Mouse (Mus musculus) NIH3T3 (cell line): ENCODE results near the gene Elavl3.
A peak's percentile ranks its signal among the peaks of the same experiment; 100 is the strongest.

Source experiments
- DNase-seq: peaks from one replicate; pipeline ENCODE4 v3.0.0-alpha.2; 2012; ENCODE audit warnings: low read depth

Elavl3 gene

GRCm38 (mm10) chr9:22004546-22004945, 47.3 kb downstream of the Elavl3 start:
- no peak for DNase-seq

- peak; percentile 69 for DNase-seq
Observed at GRCm38 (mm10) chr9:22003163-22003554, 48.7 kb downstream of the Elavl3 start.

GRCm38 (mm10) chr9:22002194-22003162, 49.3 kb downstream of the Elavl3 start, which contains the start of the genes Ccdc151 and Prkcsh:
Gene Ccdc151 (minus strand): TSS chr9:22002634.
Gene Prkcsh (plus strand): TSS chr9:22002806.
- DNase-seq = peak; percentile 99

DNA sequence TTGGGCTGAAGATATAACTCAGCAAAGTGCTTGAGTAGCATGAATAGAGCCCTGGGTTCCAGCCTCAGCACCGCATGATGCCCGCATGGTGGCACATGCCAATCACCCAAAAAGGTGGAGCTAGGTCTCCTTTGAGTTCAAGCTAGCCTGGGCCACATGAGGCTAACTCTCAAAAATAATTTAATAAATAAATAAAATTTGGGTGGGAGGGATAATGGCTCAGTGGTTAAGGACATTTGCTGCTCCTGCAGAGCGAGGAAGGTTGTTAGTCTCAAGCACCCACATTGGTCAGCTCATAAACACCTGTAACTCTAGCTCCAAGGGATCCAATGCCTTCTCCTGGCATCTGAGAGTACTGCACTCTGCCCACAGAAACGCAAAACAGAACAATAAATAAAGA, 50.2 kb downstream of the Elavl3 start:
- DNase-seq = no peak

DNA sequence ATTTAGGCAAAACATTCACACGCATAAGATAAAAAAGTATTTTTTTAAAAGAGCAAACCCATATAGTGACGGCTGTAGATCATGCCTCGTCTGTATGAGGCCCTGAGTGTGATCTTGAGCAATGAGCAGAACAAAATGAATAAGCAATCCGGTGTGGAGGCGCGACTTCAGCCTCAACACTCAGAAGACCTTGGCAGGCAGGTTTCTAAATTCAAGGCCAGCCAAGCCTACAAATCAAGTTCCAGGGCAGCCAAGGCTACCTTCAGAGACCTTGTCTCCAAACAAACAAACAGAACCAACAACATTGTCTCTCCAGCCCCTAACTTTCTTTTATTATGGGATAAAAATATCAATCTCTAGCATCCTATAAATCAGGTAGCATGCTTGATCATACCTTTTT, 51.5 kb downstream of the Elavl3 start:
- DNase-seq = no peak

DNA sequence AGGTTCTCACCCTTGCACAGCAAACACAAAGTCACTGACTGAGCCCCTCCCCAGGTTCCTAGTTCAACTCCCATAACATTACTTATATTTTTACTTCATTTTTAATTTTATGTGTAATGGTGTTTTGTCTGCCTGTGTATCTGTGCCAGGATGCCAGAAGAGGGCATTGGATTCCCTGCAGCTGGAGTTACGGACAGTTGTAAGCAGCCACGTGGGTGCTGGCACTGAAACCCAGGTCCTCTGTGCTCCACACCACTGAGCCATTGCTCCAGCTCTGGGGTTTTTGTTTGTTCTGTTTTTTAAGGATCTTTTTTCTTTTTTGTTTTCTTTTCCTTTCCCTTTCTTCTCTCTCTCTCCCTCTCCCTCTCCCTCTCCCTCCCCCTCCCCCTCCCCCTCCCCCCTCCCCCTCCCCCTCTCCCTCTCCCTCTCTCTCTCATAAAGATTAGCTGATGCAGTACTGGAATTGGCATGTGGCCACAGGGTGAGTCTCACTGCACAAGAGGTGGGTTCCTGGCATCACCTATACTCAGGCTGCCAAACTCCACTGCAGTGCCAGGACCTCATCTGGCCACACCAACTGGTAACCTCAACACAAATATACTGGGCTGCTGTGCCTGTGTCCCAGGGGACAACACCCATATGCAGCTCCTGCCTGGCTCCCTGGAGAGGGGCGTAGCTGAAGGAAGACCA, 55.5 kb downstream of the Elavl3 start:
- peak; percentile 19 for DNase-seq

GRCm38 (mm10) chr9:21992227-21992626, 59.6 kb downstream of the Elavl3 start:
- no peak for DNase-seq

DNA sequence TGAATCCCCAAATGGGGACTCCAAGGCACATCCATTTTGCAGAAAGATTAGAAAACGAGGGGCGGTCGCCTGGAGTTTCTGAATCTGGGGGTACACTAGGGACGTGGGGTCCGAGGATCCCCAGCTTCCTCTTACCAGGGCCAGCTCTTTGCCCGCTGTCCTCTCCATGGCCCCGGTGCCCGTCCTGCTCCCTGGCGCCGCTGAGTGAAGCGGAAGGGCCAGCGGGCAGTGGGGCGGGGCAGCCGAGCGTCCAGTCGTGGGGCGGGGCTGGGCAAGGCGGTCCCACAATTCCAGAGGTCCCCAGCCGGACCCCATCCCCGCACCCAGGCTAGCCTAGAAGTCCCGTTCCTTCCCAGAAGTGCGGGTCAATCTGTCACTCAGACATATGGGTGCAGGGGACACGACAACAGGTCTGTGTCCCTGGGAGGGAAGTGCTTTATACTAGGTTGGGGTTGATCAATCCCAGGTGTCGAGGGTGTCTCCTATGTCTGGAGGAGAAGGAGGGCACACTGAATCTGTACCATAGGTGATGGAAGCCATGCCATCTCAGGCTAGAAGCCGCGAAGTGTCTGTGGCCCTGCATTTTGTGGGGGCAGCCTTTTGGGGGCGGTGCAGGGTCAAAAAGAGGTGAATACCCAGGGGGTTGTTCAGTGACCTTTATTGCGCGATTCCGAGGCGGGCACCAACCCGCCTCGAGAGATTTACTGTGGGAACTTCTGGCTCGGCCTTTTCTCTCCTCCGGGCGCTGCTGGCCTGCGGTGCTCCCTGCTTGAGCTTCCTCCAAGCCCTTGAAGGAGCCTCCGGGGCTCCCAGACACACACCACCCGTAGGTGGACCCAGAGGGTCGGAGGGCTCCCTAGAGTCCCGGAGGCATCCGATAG, 62.4 kb downstream of the Elavl3 start, which contains the start of gene Rgl3:
Rgl3 (minus strand) TSS at position 217 of the 881 bp plus-strand sequence.
- DNase-seq = peak; percentile 58

DNA sequence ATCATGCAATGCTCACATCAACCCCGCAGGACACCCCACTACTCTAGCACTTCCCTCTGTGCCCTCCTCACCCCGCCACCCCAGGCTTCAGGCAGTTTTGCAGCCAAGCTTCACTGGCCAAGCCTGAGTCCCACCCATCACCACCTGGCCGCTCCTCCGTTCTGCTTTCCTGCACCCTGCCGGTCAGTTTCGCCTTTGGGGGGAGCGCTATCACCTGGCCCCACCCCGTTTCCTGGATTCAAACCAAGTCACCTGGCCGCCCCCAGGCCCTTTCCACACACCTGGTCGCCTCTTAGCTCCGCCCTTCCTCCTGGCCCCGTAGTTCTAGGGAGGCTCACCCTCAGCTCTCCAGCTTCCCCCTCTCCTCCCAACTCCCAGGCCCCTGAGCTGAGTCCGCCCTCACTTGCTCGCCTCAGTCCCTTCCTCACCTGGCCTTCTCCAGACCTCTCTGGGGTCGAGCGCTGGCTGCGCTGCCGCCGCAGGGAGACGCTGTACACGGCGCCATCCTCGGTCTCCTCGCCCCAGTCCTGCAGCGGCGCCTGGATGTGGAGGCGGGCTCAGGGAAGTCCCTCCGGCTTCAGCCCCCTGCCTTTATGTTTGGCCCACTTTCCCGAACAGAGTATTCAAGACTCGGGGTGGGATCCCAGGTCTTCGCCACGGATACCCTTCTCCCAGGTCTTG, 63.3 kb downstream of the Elavl3 start:
- DNase-seq = no peak

DNA sequence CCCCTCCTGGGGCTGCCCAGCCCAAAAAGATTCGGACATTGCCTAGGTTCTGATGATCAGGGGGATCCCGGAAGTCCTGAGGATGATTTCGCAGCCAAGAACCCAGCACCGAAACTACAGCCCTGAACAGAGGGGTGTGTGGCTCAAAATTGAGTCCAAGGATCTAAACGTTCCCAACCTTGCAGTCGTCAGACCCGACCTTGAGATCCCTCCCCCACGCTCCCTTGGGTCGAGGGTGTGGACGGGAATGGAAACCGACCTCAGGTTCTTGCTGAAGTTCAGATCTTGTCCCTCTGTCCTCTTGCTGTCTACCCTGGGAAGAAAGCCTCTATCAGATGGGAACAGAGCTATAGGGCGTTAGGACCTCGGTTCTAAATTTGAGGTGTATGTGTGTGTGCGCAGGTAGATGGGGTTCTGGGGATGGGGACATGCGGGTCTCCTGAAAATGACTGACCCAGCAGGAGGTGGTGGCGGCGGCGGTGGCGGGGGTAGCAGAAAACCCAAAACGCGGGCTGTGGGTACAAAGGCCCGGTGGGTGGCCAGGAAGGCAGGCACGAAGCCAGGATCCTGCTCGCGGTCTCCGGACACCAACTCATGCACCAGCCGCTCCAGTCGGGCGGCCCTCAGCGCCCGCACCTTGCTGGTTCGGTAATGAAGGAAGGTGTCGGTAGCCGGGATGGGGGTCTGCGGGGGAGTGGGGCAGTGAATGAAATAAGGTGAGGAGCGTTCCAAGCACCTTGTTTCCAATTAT, 64.1 kb downstream of the Elavl3 start:
- DNase-seq = no peak

DNA sequence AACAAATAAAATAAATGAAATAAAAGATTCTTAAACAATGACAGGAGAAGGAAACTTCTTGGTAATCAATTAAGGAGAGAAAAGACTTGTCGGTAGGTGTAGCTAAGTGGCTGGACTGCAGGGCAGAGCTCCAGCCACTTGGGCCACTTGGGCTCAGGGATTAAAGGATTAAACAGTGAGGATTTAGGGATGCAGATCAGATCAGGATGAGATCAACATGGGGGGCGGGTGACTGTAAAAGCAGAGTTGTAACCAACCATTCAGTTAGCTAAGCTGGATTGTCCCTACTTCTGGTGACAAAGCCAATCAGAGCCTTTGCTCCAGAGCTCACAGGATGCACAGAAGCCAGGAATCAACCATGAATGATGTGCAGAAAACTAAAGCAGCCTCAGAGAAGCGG, 67.9 kb downstream of the Elavl3 start:
- no peak for DNase-seq

- DNase-seq = no peak
Observed at GRCm38 (mm10) chr9:21978398-21979128, 73.3 kb downstream of the Elavl3 start.

DNA sequence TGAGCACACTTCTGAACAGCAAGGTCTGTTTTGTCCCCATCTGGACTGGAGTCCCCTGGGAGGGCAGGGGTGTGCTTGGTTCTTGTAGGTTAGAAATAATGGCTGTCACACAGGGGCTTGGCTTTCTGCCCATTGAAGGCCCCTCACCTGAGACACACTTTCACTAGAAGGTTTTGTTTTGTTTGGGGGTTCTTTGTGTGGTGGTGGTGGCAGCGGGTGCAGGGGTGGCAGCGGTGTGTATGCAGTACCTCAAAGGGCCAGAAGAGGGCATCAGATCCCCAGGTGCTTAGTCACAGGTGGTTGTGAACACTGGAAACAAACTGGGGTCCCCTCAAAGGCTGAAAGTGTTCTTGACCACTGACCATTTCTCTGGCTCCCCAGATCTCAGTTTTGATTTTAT, 73.9 kb downstream of the Elavl3 start:
- peak; percentile 33 for DNase-seq

GRCm38 (mm10) chr9:21977331-21977730, 74.5 kb downstream of the Elavl3 start:
- no peak for DNase-seq

- DNase-seq = no peak
Observed at GRCm38 (mm10) chr9:21976626-21977175, 75.1 kb downstream of the Elavl3 start.

DNA sequence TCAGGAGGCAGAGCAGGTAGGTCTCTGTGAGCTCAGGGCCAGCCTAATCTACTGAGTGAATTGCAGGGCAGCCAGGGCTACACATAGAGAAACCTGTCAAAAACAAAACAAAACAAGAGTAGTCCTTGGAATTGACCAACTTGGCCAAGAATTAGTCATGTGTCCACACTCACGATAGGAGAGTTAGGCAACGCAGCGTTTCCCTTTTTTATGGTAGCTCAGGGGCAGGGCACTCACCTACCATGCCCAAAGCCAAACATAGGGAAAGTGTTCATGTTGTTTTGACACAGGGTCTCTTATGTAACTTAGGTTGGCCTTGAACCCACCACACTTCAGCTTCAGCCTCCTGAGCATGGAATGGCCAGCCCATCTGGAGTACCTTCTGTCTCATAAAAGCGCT, 82.5 kb downstream of the Elavl3 start:
- no peak for DNase-seq

DNA sequence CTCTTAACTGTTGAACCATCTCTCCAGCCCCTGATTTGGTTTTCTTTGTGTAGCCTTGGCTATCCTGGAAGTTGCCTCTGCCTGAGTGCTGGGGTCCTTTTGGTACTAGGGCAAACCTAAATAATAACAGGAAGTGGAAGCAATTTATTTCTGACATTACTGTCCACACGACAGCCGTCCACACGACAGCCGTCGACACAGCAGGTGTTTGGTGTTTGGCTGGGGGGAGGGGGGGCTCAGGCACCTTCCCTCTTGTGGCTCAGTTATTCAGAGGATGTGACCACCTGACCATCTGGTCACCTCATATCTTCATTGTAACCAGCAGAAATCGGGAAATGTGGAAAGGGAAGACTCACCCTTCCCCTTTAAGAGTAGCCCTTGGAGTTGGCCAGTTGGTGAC, 82.9 kb downstream of the Elavl3 start:
- no peak for DNase-seq
